Mouse (Mus musculus) cerebellum, postnatal 4 days (tissue): ENCODE results near the gene Ccdc71.
A peak's percentile ranks its signal among the peaks of the same experiment; 100 is the strongest.

ENCODE experiments used
- DNase-seq, 2 experiments: peaks; one replicate each; pipeline ENCODE4 v3.0.0; 2022; ENCODE audit warnings: low spot score in 2 of 2, mixed read lengths in 1 of 2

The Ccdc71 gene

GRCm38 (mm10) chr9:108489702-108490558 lies 29.6 kb downstream of the Ccdc71 start:
- no peak for DNase-seq

- peak; percentile 73 to 90 for DNase-seq
Measured at GRCm38 (mm10) chr9:108490559-108491285, 30.4 kb downstream of the Ccdc71 start, which contains the start of gene Usp19. Gene Usp19 (plus strand): TSS chr9:108490602.

- no peak for DNase-seq
Measured at GRCm38 (mm10) chr9:108491286-108491580, 30.9 kb downstream of the Ccdc71 start.

GRCm38 (mm10) chr9:108492043-108492750 lies 31.9 kb downstream of the Ccdc71 start:
- DNase-seq = no peak

GRCm38 (mm10) chr9:108493246-108493645 lies 32.9 kb downstream of the Ccdc71 start:
- DNase-seq = no peak

- no peak for DNase-seq
Measured at GRCm38 (mm10) chr9:108494146-108494825, 34.0 kb downstream of the Ccdc71 start.

- DNase-seq = no peak
Measured at GRCm38 (mm10) chr9:108494905-108495304, 34.6 kb downstream of the Ccdc71 start.

- DNase-seq = no peak
Measured at GRCm38 (mm10) chr9:108499231-108499630, 38.9 kb downstream of the Ccdc71 start.

- DNase-seq = no peak
Measured at GRCm38 (mm10) chr9:108499943-108500342, 39.6 kb downstream of the Ccdc71 start.

GRCm38 (mm10) chr9:108506901-108507300 lies 46.6 kb downstream of the Ccdc71 start:
- no peak for DNase-seq

GRCm38 (mm10) chr9:108507619-108508434 lies 47.5 kb downstream of the Ccdc71 start, which contains the start of gene Qars:
Gene Qars (plus strand): TSS chr9:108507706.
- DNase-seq = peak; percentile 73 to 88

- DNase-seq = no peak
Measured at GRCm38 (mm10) chr9:108508776-108509175, 48.4 kb downstream of the Ccdc71 start.
